Mouse (Mus musculus) forebrain, embryonic 14.5 days (tissue): Measurements from ENCODE around the gene Abat. TPM values are rescaled to one million over a fixed set of nuclear protein-coding genes. Genes with fewer than 3 reads are reported as not detected.
"Not testable (repeated sequence)": the region's sequence is repeated elsewhere in the genome, so short reads cannot be mapped to it uniquely, and the experiment has no call there.

Experiments used
- ATAC-seq: fragments of 200-750 bp; cut with Nextera tagmentation; 2 replicates; pipeline ENCODE4 v1.8.0; 2017; ENCODE audit warnings: mild to moderate bottlenecking, moderate library complexity
- DNase-seq: peaks from one replicate; pipeline ENCODE4 v3.0.0-alpha.2; 2015; ENCODE audit warnings: low spot score
- H3K27ac ChIP-seq: fragments of 300-500 bp; sonication (generic); 2 replicates; pipeline ENCODE4 v1.5.1; 2014; ENCODE audit warnings: low read depth, mild to moderate bottlenecking, control low read depth, low read length, moderate library complexity
- H3K27me3 ChIP-seq: fragments of 300-500 bp; sonication (generic); replicated peaks from 2 replicates; pipeline ENCODE4 v1.6.1; 2014; ENCODE audit warnings: low read length, control low read depth, mixed read lengths; ENCODE audit not compliant: control insufficient read depth, insufficient read depth
- H3K36me3 ChIP-seq: fragments of 300-500 bp; sonication (generic); 2 replicates; pipeline ENCODE4 v1.6.1; 2014; ENCODE audit warnings: low read length, control low read depth; ENCODE audit not compliant: control insufficient read depth, insufficient read depth
- H3K4me1 ChIP-seq: fragments of 300-500 bp; sonication (generic); 2 replicates; pipeline ENCODE4 v1.6.1; 2014; ENCODE audit warnings: antibody characterized with exemption, low read length, control low read depth; ENCODE audit not compliant: control insufficient read depth, insufficient read depth
- H3K4me2 ChIP-seq: fragments of 300-500 bp; sonication (generic); 2 replicates; pipeline ENCODE4 v1.6.1; 2014; ENCODE audit warnings: mild to moderate bottlenecking, control low read depth, low read length
- H3K4me3 ChIP-seq: fragments of 300-500 bp; sonication (generic); 2 replicates; pipeline ENCODE4 v1.5.1; 2014; ENCODE audit warnings: low read depth, low read length, control low read depth
- H3K9ac ChIP-seq: fragments of 300-500 bp; sonication (generic); 2 replicates; pipeline ENCODE4 v1.6.1; 2014; ENCODE audit warnings: mild to moderate bottlenecking, low read length, control low read depth, moderate library complexity
- H3K9me3 ChIP-seq: fragments of 300-500 bp; sonication (generic); replicated peaks from 2 replicates; pipeline ENCODE4 v1.6.1; 2016; ENCODE audit warnings: low read length, control low read depth, mixed read lengths; ENCODE audit not compliant: control insufficient read depth
- WGBS: fragments of 180-500 bp; shearing (Covaris S2); extraction: QIAGEN DNeasy Blood & Tissue Kit; methylation state at CpG from one replicate; pipeline ENCODE4 v1.1.7; 2014; 5-methylcytosine and 5-hydroxymethylcytosine counted together
- polyA plus RNA-seq: library from polyadenylated mRNA; unstranded; fragments of >200 nt; fragmentation: Nextera tagmentation; extraction: Ambion mirVana; gene quantifications from 2 replicates; pipeline ENCODE4 v1.2.1, GENCODE M21; 2014

Abat gene
- polyA plus RNA-seq, 1 experiment from 2014 or later = 34.9 TPM

- DNase-seq (peak; percentile 94), ATAC-seq (peak; percentile 83)
- peaks cover 30% of the 10 kb centered on the region for H3K4me1 ChIP-seq
- H3K36me3 ChIP-seq = no peaks in the 10 kb centered on the region
- peak overlapping the region; percentile 45 for H3K9ac ChIP-seq
- H3K27me3 ChIP-seq = no peaks in the 10 kb centered on the region
- 21% methylated on average over 3 of the region's 3 CpGs for WGBS
- H3K27ac ChIP-seq = peak overlapping the region; percentile 90
- H3K4me3 ChIP-seq = no peak overlapping the region
- no peaks in the 10 kb centered on the region for H3K9me3 ChIP-seq
- peak overlapping the region; percentile 27 for H3K4me2 ChIP-seq
Observed at GRCm38 (mm10) chr16:8540859-8541314, 27.7 kb downstream of the Abat start.

DNA sequence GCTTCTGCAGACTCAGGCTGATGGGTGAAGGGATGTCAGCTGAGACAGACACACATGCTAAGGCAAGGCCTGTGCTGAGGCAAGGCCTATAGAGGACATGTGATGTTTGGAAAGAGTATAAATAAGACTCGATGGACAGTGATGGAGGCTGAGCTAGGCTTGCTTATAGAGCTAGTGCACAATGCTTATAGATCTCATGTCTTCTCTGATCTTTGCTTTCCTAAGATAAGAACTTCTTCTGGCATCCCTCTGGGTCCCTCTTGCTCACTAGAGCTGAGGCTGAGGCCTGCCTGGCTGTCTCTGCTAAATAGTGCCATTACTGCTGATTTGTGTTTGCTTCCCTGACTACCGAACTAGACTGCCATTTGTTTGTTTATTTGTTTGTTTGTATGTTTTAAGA, 34.6 kb downstream of the Abat start:
- Histone ChIP-seq H3K9ac (no peak overlapping the region), H3K27me3 (no peaks in the 10 kb centered on the region), H3K27ac (no peak overlapping the region), H3K36me3 (no peaks in the 10 kb centered on the region), H3K4me1 (no peaks in the 10 kb centered on the region), H3K4me2 (no peak overlapping the region), H3K4me3 (no peak overlapping the region), H3K9me3 (no peaks in the 10 kb centered on the region)
- DNase-seq (no peak), ATAC-seq (no peak)
- 92% methylated on average over 2 of the region's 2 CpGs for WGBS

- Histone ChIP-seq H3K4me3 (no peak overlapping the region), H3K4me2 (no peak overlapping the region), H3K9ac (no peak overlapping the region), H3K27ac (no peak overlapping the region), H3K27me3 (no peaks in the 10 kb centered on the region), H3K36me3 (no peaks in the 10 kb centered on the region), H3K9me3 (no peaks in the 10 kb centered on the region), H3K4me1 (no peaks in the 10 kb centered on the region)
- ATAC-seq = no peak
- 73% methylated on average over 9 of the region's 9 CpGs for WGBS
- no peak for DNase-seq
Observed at GRCm38 (mm10) chr16:8549506-8549905, 36.3 kb downstream of the Abat start.

DNA sequence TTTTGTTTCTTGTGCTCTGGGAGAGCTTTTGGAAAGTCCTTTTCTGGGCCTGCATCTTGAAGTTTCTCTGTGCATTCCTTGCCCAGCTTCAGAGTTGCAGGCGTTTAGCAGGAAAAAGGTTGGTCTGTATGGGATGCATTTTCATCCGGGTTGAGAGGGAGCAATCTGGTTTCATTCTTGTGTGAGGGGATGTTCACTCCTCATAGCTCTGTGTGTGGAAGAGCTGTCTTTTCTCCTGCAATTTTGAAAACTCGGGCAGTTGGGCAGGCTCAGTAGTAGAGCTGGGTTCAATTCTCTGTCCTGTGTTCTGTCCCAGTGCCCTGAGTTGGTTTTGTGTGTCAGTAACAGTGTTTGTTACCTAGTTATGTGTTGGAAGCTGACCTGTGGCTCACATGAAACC, 41.1 kb downstream of the Abat start:
- Histone ChIP-seq H3K4me3 (no peak overlapping the region), H3K27me3 (no peaks in the 10 kb centered on the region), H3K4me2 (no peak overlapping the region), H3K27ac (no peak overlapping the region), H3K36me3 (no peaks in the 10 kb centered on the region), H3K9me3 (0 out of 2 replicates have a peak, but pooled peaks cover 2% of the 10 kb centered on the region), H3K4me1 (no peaks in the 10 kb centered on the region), H3K9ac (no peak overlapping the region)
- WGBS = 89% methylated on average over 3 of the region's 3 CpGs
- ATAC-seq = no peak
- no peak for DNase-seq

DNA sequence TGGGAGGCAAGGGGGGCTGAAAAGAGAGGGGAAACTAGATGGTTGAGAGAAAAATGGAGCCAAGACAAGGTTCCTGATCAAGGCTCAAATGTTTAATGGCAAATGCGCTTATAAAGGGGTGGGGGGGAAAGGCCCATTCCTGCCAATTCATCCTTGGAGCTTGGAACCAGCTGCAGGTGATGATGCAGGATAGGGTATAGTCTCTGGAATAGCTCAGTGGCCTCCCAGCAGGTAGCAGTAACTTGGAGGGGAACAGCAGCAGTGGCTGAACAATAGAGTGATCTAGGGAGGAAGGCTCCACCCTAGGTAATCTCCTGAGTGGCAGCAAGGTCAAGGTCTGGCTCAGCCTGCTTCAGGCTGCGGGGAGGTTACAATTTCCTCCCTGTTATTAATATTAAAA, 41.5 kb downstream of the Abat start:
- H3K27me3 ChIP-seq, H3K4me1 ChIP-seq, ATAC-seq, H3K36me3 ChIP-seq, DNase-seq, H3K4me3 ChIP-seq, H3K27ac ChIP-seq, H3K9ac ChIP-seq, H3K4me2 ChIP-seq, H3K9me3 ChIP-seq: not testable (repeated sequence)
- WGBS = 100% methylated on average over 2 of the region's 2 CpGs

GRCm38 (mm10) chr16:8555371-8555770, 42.1 kb downstream of the Abat start:
- not testable (repeated sequence) for DNase-seq, H3K4me1 ChIP-seq, H3K27me3 ChIP-seq, H3K9me3 ChIP-seq, H3K4me2 ChIP-seq, H3K36me3 ChIP-seq, H3K4me3 ChIP-seq, H3K9ac ChIP-seq, H3K27ac ChIP-seq, ATAC-seq
- 67% methylated on average over 3 of the region's 3 CpGs for WGBS

GRCm38 (mm10) chr16:8560079-8560478, 46.9 kb downstream of the Abat start:
- Histone ChIP-seq H3K4me3 (no peak overlapping the region), H3K4me2 (no peak overlapping the region), H3K9me3 (peaks cover 6% of the 10 kb centered on the region), H3K27ac (no peak overlapping the region), H3K4me1 (no peaks in the 10 kb centered on the region), H3K9ac (no peak overlapping the region), H3K27me3 (no peaks in the 10 kb centered on the region), H3K36me3 (no peaks in the 10 kb centered on the region)
- WGBS = 95% methylated on average over 17 of the region's 17 CpGs
- DNase-seq = no peak
- no peak for ATAC-seq

GRCm38 (mm10) chr16:8561101-8561500, 47.9 kb downstream of the Abat start:
- WGBS = 47% methylated on average over 4 of the region's 4 CpGs
- H3K9ac ChIP-seq, H3K27me3 ChIP-seq, H3K36me3 ChIP-seq, H3K4me1 ChIP-seq, H3K4me2 ChIP-seq, ATAC-seq, H3K27ac ChIP-seq, DNase-seq, H3K9me3 ChIP-seq, H3K4me3 ChIP-seq: not testable (repeated sequence)

DNA sequence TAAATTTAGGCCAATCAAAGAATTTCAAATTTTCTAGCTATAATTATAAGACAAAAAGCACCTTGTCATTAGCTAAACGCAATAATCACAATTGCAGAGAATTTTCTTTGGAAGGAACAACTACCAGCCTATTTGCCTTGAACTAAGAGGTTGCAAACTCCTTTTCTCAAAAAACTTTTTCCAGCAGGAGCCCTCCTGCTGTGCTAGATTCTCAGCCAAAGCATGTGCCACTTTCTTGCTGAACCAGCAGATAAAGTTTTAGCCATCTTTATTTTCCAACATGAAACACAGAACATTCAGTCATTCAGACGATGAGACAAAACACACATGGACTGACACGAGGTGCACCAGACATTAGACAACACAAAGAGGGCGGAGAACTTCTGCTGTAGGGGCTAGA, 48.6 kb downstream of the Abat start:
- H3K27me3 ChIP-seq, H3K9ac ChIP-seq, H3K4me3 ChIP-seq, H3K9me3 ChIP-seq, H3K36me3 ChIP-seq, ATAC-seq, DNase-seq, H3K4me2 ChIP-seq, H3K27ac ChIP-seq: not testable (repeated sequence)
- H3K4me1 ChIP-seq = peaks cover 12% of the 10 kb centered on the region
- WGBS = 33% methylated on average over 4 of the region's 4 CpGs
